Mouse (Mus musculus) MEL (cell line): Measurements from ENCODE around the gene Scrt2.

Experiments
- BHLHE40 ChIP-seq: IDR thresholded peaks from 2 replicates; pipeline ENCODE4 v1.6.1; 2012; ENCODE audit warnings: low read depth, mild to moderate bottlenecking, inconsistent platforms, low read length, improper control_type of control experiment, borderline replicate concordance
- CHD1 ChIP-seq: IDR thresholded peaks from 2 replicates; pipeline ENCODE4 v1.6.1; 2012; ENCODE audit warnings: low read depth, mild to moderate bottlenecking, inconsistent platforms, low read length, improper control_type of control experiment
- CTCF ChIP-seq, 3 experiments: IDR thresholded peaks in 2 of 3; conservative IDR thresholded peaks in 1 of 3; 2 replicates each; pipeline ENCODE4 v1.5.1; 2011 to 2012; ENCODE audit warnings: low read length in 3 of 3, low read depth in 2 of 3, mild to moderate bottlenecking in 2 of 3, improper control_type of control experiment in 1 of 3, inconsistent platforms in 1 of 3, mixed read lengths in 1 of 3, moderate library complexity in 1 of 3; ENCODE audit not compliant: control insufficient read depth in 1 of 3, insufficient read depth in 1 of 3, poor library complexity in 1 of 3, severe bottlenecking in 1 of 3
- EP300 ChIP-seq, 2 experiments: IDR thresholded peaks; 2 replicates each; pipeline ENCODE4 v1.6.1; 2011; ENCODE audit warnings: improper control_type of control experiment in 2 of 2, low read length in 2 of 2, low read depth in 1 of 2, mild to moderate bottlenecking in 1 of 2
- HCFC1 ChIP-seq: IDR thresholded peaks from 2 replicates; pipeline ENCODE4 v1.6.1; 2012; ENCODE audit warnings: low read depth, mild to moderate bottlenecking, inconsistent platforms, low read length, improper control_type of control experiment, moderate library complexity
- KAT2A ChIP-seq: conservative IDR thresholded peaks from 2 replicates; pipeline ENCODE4 v1.6.1; 2012; ENCODE audit warnings: low read depth, low read length, improper control_type of control experiment, inconsistent platforms
- MYC ChIP-seq: IDR thresholded peaks from 2 replicates; pipeline ENCODE4 v1.6.1; 2011; ENCODE audit warnings: low read depth, mild to moderate bottlenecking, low read length, improper control_type of control experiment, moderate library complexity
- POLR2A ChIP-seq, 2 experiments: IDR thresholded peaks; 2 replicates each; pipeline ENCODE4 v1.6.1; 2011 to 2012; ENCODE audit warnings: low read length in 2 of 2, mild to moderate bottlenecking in 2 of 2, control low read depth in 1 of 2, improper control_type of control experiment in 1 of 2, low read depth in 1 of 2, moderate library complexity in 1 of 2; ENCODE audit not compliant: control insufficient read depth in 1 of 2, insufficient read depth in 1 of 2, poor library complexity in 1 of 2
- POLR2AphosphoS2 ChIP-seq: IDR thresholded peaks from 2 replicates; pipeline ENCODE4 v1.6.1; 2011; ENCODE audit warnings: low read length, improper control_type of control experiment
- RCOR1 ChIP-seq: IDR thresholded peaks from 2 replicates; pipeline ENCODE4 v1.6.1; 2012; ENCODE audit warnings: low read depth, mild to moderate bottlenecking, inconsistent platforms, low read length, improper control_type of control experiment
- TAL1 ChIP-seq: IDR thresholded peaks from 2 replicates; pipeline ENCODE4 v1.6.1; 2012; ENCODE audit warnings: mild to moderate bottlenecking, inconsistent platforms, low read length, moderate library complexity, mixed read lengths
- USF2 ChIP-seq, 2 experiments: IDR thresholded peaks; 2 replicates each; pipeline ENCODE4 v1.6.1; 2011 to 2012; ENCODE audit warnings: improper control_type of control experiment in 2 of 2, low read length in 2 of 2, borderline replicate concordance in 1 of 2, inconsistent platforms in 1 of 2, low read depth in 1 of 2, mild to moderate bottlenecking in 1 of 2; ENCODE audit not compliant: insufficient read depth in 1 of 2
- ZKSCAN1 ChIP-seq: IDR thresholded peaks from 2 replicates; pipeline ENCODE4 v1.6.1; 2012; ENCODE audit warnings: low read depth, mild to moderate bottlenecking, inconsistent platforms, low read length, improper control_type of control experiment, moderate library complexity
- ZNF384 ChIP-seq: IDR thresholded peaks from 2 replicates; pipeline ENCODE4 v1.6.1; 2012; ENCODE audit warnings: low read depth, mild to moderate bottlenecking, inconsistent platforms, low read length, improper control_type of control experiment

- TF ChIP-seq CTCF (IDR thresholded peaks at IDR 0.05 in 2 of 3, conservative IDR thresholded peaks at IDR 0.05 in 1 of 3; ENCODE audit: control insufficient read depth in 1 of 3, insufficient read depth in 1 of 3, low read depth in 2 of 3, low read length in 3 of 3, poor library complexity in 1 of 3, severe bottlenecking in 1 of 3) (no peak), EP300 (IDR thresholded peaks at IDR 0.05; ENCODE audit: low read depth in 1 of 2, low read length in 2 of 2) (no peak), RCOR1 (no peak), POLR2AphosphoS2 (no peak), CHD1 (no peak), ZKSCAN1 (no peak), ZNF384 (no peak), MYC (no peak), TAL1 (no peak), POLR2A (IDR thresholded peaks at IDR 0.05; ENCODE audit: control insufficient read depth in 1 of 2, insufficient read depth in 1 of 2, low read depth in 1 of 2, low read length in 2 of 2, poor library complexity in 1 of 2) (no peak), USF2 (IDR thresholded peaks at IDR 0.05; ENCODE audit: borderline replicate concordance in 1 of 2, insufficient read depth in 1 of 2, low read depth in 1 of 2, low read length in 2 of 2) (no peak), KAT2A (no peak), HCFC1 (no peak), BHLHE40 (no peak)
These were observed 50.7 kb downstream of the Scrt2 start for GRCm38 (mm10) chr2:152132016-152132415.
